Mouse (Mus musculus) embryonic facial prominence, embryonic 11.5 days (tissue): Measurements from ENCODE around the gene Tex9. TPM values are rescaled to one million over a fixed set of nuclear protein-coding genes. Genes with fewer than 3 reads are reported as not detected.
"Not testable (repeated sequence)": the region's sequence is repeated elsewhere in the genome, so short reads cannot be mapped to it uniquely, and the experiment has no call there.

ENCODE experiments used
- ATAC-seq: fragments of 200-750 bp; cut with Nextera tagmentation; replicated peaks from 2 replicates; pipeline ENCODE4 v1.8.0; 2017; ENCODE audit warnings: low read depth; ENCODE audit not compliant: insufficient number of reproducible peaks, low FRiP score, low TSS enrichment
- DNase-seq: peaks from one replicate; pipeline ENCODE4 v3.0.0-alpha.2; 2015; ENCODE audit warnings: low spot score
- H3K27ac ChIP-seq: fragments of 300-500 bp; sonication (generic); replicated peaks from 2 replicates; pipeline ENCODE4 v1.5.1; 2014; ENCODE audit warnings: mild to moderate bottlenecking, low read depth, low read length, control low read depth
- H3K27me3 ChIP-seq: fragments of 300-500 bp; sonication (generic); 2 replicates; pipeline ENCODE4 v1.6.1; 2014; ENCODE audit warnings: mild to moderate bottlenecking, low read length, moderate library complexity, mixed read lengths; ENCODE audit not compliant: control insufficient read depth, insufficient read depth
- H3K36me3 ChIP-seq: fragments of 300-500 bp; sonication (generic); replicated peaks from 2 replicates; pipeline ENCODE4 v1.6.1; 2014; ENCODE audit warnings: low read depth, mild to moderate bottlenecking, low read length, moderate library complexity, mixed read lengths; ENCODE audit not compliant: control insufficient read depth, insufficient read depth
- H3K4me1 ChIP-seq: fragments of 300-500 bp; sonication (generic); 2 replicates; pipeline ENCODE4 v1.6.1; 2014; ENCODE audit warnings: low read length, mixed read lengths; ENCODE audit not compliant: control insufficient read depth, insufficient read depth
- H3K4me2 ChIP-seq: fragments of 300-500 bp; sonication (generic); 2 replicates; pipeline ENCODE4 v1.6.1; 2014; ENCODE audit warnings: low read depth, mild to moderate bottlenecking, control low read depth, low read length, moderate library complexity
- H3K4me3 ChIP-seq: fragments of 300-500 bp; sonication (generic); 2 replicates; pipeline ENCODE4 v1.5.1; 2014; ENCODE audit warnings: low read depth, low read length, control low read depth
- H3K9ac ChIP-seq: fragments of 300-500 bp; sonication (generic); replicated peaks from 2 replicates; pipeline ENCODE4 v1.6.1; 2014; ENCODE audit warnings: mild to moderate bottlenecking, control low read depth, low read length
- H3K9me3 ChIP-seq: fragments of 300-500 bp; sonication (generic); replicated peaks from 2 replicates; pipeline ENCODE4 v1.6.1; 2016; ENCODE audit warnings: mild to moderate bottlenecking, low read length, inconsistent platforms, mixed read lengths; ENCODE audit not compliant: control insufficient read depth
- WGBS: fragments of 180-500 bp; shearing (Covaris S2); extraction: QIAGEN DNeasy Blood & Tissue Kit; methylation state at CpG from one replicate; pipeline ENCODE4 v1.1.7; 2014; 5-methylcytosine and 5-hydroxymethylcytosine counted together
- microRNA-seq: library from miRNA; unstranded; fragments of <30 nt; microRNA quantifications from one replicate; pipeline ENCODE4, GENCODE M21; 2016; ENCODE audit warnings: borderline number of aligned reads
- polyA plus RNA-seq: library from polyadenylated mRNA; unstranded; fragments of >200 nt; fragmentation: Nextera tagmentation; extraction: Ambion mirVana; gene quantifications from 2 replicates; pipeline ENCODE4 v1.2.1, GENCODE M21; 2014

Tex9 gene
- polyA plus RNA-seq, 1 experiment from 2014 or later, result 64.5 TPM

DNA sequence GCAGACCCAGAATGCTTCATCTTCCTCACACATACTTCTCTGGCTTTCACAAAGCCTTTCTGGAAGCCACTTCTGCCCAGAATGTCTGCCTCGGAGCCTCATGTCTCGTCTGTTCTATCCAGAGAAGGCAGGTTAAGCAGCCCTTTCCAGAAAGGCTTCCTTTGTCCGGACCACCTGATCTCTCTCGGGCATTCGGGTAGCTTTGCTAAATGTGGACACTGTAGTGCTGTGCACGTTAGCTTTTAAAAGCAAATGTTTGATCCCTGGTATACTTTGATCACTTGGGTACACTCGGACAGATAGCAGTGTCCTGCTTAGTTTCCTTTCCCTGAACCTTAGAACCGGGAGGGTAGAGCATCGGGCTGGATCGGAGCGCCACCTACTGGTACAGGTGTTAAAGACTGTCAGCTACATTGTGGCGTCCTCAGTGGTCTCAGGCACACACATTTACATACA, 83.9 kb downstream of the Tex9 start:
- H3K4me2 ChIP-seq, result peak overlapping the region; percentile 21; the same call in 1 of the 2 replicates

DNA sequence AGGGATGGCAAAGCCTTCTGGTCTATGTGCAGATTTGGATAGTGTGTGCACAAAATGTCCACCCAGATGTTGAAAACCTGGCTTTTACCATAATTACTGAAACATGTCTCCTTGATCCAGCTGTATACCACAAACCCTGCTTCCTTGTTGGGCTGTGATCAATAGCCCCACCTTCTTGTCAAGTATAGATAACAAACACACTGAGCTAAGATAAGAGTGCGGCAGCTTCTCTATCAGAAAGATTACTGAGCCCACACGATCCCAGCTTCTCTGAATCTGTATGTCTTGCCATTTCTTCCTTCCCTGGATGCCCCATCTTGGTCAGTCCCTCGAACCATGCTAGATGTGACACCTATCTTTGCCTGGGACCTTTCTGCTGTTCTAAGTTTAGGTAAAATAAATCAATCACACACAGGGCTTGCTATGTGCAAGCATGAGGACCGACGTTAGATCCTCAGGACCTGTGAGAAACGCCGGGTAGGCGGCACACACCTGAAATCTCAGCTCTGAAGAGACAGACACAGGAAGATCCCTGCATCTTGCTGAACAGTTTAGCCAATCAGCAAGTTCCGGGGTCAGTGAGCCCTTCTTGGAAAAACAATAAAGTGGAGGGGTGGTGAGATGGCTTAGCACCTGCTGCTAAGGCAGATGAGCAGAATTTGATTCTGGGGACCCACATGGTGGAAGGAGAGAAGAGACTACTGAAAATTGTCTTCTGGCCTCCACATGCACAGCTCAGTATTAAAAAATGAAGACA, 86.0 kb downstream of the Tex9 start:
- H3K9ac ChIP-seq, result no peak overlapping the region
- no peaks in the 10 kb centered on the region for H3K4me1 ChIP-seq
- DNase-seq (no peak), ATAC-seq (no peak)
- no peaks in the 10 kb centered on the region for H3K27me3 ChIP-seq
- no peak overlapping the region for H3K4me2 ChIP-seq
- H3K9me3 ChIP-seq, result no peaks in the 10 kb centered on the region
- H3K36me3 ChIP-seq, result no peaks in the 10 kb centered on the region
- WGBS, result 91% methylated on average over 9 of the region's 9 CpGs
- no peak overlapping the region for H3K27ac ChIP-seq
- no peak overlapping the region for H3K4me3 ChIP-seq

More for the DNA sequence above, 83.9 kb downstream of the Tex9 start:
- no peak overlapping the region for H3K27ac ChIP-seq
- 10% methylated on average over 12 of the region's 12 CpGs for WGBS
- peak; percentile 76 for ATAC-seq
- no peaks in the 10 kb centered on the region for H3K9me3 ChIP-seq
- H3K27me3 ChIP-seq, result no peaks in the 10 kb centered on the region
- no peak overlapping the region for H3K4me3 ChIP-seq
- H3K4me1 ChIP-seq, result no peaks in the 10 kb centered on the region
- H3K36me3 ChIP-seq, result no peaks in the 10 kb centered on the region
- H3K9ac ChIP-seq, result peak overlapping the region; percentile 0; the same call in 1 of the 2 replicates
- peak; percentile 91 for DNase-seq

DNA sequence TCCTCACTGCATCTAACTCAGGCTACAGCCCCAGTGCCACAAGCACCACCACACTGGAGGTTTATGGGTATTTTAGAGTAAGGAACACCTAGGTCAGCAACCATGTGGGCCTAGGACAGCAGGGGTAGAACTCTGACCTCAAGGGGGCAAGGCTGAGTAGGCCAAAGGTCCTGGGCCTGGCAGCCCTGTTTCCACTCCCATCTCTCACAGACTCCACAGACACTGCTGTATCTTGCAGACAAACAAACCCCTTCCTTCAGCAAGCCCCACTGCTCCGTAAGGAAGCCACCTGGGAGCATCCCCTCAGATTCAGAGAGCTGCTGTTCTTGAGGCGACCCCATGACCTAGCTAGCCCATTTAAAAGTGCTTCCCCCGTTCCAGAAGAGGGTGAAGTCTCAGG, 87.1 kb downstream of the Tex9 start:
- no peak for DNase-seq
- H3K27ac ChIP-seq, result no peak overlapping the region

DNA sequence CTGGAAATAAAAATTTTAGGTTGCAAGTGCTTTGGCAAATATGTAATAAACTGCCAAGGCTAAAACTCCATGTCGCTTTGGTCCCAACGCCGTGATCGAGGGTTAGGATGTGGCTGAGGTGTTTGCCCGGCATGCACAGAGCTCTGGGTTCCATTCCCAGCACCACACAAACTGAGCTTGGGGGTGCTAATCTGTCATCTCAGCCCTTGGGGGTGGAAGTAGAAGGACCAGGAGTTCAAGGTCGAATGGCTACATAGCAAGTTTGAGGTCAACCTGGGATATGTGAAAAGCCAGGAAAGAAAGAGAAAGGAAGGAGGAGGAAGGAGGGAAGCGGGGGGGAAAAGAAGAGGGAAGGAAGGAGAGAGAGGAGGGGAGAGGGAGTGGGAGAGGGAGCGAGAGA, 87.6 kb downstream of the Tex9 start:
- no peaks in the 10 kb centered on the region for H3K27me3 ChIP-seq
- no peak overlapping the region for H3K4me2 ChIP-seq
- H3K27ac ChIP-seq, result no peak overlapping the region
- WGBS, result 87% methylated on average over 8 of the region's 8 CpGs
- no peak for ATAC-seq
- DNase-seq, result no peak
- no peak overlapping the region for H3K9ac ChIP-seq
- no peaks in the 10 kb centered on the region for H3K9me3 ChIP-seq
- no peaks in the 10 kb centered on the region for H3K4me1 ChIP-seq
- H3K36me3 ChIP-seq, result no peaks in the 10 kb centered on the region
- no peak overlapping the region for H3K4me3 ChIP-seq

More for the DNA sequence above, 87.1 kb downstream of the Tex9 start:
- WGBS, result 64% methylated on average over 3 of the region's 3 CpGs
- no peaks in the 10 kb centered on the region for H3K9me3 ChIP-seq
- no peak overlapping the region for H3K4me2 ChIP-seq
- no peaks in the 10 kb centered on the region for H3K4me1 ChIP-seq
- H3K4me3 ChIP-seq, result no peak overlapping the region
- no peaks in the 10 kb centered on the region for H3K36me3 ChIP-seq
- no peak overlapping the region for H3K9ac ChIP-seq
- ATAC-seq, result no peak
- no peaks in the 10 kb centered on the region for H3K27me3 ChIP-seq

DNA sequence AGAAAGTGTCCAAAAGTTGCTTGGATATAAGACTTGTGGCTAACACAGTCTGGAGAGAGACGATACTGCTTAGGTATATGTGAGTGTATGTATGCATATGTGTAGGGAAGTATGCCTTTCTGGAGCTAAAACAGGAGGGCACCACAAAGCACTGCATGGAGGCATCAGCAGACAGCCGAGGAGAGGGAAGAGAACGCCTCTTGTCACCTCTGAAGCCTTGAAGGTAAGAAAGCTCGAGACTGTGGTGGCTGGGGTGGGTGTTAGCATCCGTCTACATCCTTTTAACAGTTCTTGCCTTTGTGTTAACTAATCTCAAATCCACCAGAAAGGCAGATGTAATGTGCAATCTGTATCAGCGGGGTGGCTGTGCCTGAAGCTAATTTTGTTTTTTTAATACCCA, 88.6 kb downstream of the Tex9 start:
- no peak for ATAC-seq
- no peak for DNase-seq
- Histone ChIP-seq H3K4me2 (no peak overlapping the region), H3K9me3 (no peaks in the 10 kb centered on the region), H3K9ac (no peak overlapping the region), H3K4me1 (no peaks in the 10 kb centered on the region), H3K36me3 (no peaks in the 10 kb centered on the region), H3K4me3 (no peak overlapping the region), H3K27ac (no peak overlapping the region), H3K27me3 (no peaks in the 10 kb centered on the region)
- WGBS, result 77% methylated on average over 6 of the region's 6 CpGs

DNA sequence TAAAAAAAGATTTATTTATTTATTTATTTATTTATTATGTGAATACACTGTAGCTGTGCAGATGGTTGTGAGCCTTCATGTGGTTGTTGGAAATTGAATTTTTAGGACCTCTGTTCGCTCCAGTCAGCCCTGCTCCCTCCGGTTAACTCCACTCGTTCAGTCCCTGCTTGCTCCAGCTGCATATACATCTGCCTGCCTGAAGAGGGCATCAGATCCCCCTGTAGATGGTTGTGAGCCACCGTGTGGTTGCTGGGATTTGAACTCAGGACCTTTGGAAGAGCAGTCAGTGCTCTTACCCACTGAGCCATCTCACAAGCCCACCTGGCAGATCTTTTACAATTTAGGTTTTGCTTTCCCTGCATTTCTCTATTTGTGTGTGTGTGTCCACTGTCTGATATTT, 90.2 kb downstream of the Tex9 start:
- ATAC-seq, H3K4me3 ChIP-seq, H3K36me3 ChIP-seq, H3K9ac ChIP-seq, H3K9me3 ChIP-seq, H3K27me3 ChIP-seq, H3K4me1 ChIP-seq, DNase-seq, H3K4me2 ChIP-seq, H3K27ac ChIP-seq: not testable (repeated sequence)
- WGBS, result 77% methylated on average over 4 of the region's 4 CpGs

Small RNA genes lying within 50 kb of the gene (microRNA-seq; reads per million reads assigned to microRNA genes)
- not detected for gene Gm28010

Other genes with a start within 250 kb of the Tex9 start
- 53.6 and 54.5 TPM in 2 replicates for gene Zfp280d, start 217.4 kb downstream of the Tex9 start, polyA plus RNA-seq
- gene Mns1, start 54.2 kb downstream of the Tex9 start, polyA plus RNA-seq, result 50.7 and 50.9 TPM in 2 replicates
- 18.5 and 19.9 TPM in 2 replicates for gene Rfx7, start 40.0 kb upstream of the Tex9 start, polyA plus RNA-seq
- 825 and 859 TPM in 2 replicates for gene Nedd4, start 170.1 kb upstream of the Tex9 start, polyA plus RNA-seq